Mouse (Mus musculus): ENCODE measurements at regions not wholly inside any gene's neighbourhood (a gene's known extent, or its start where the extent isn't known, plus 50 kb on each side); places are given as distances from the start of the nearest gene placed in this dataset.

DNA sequence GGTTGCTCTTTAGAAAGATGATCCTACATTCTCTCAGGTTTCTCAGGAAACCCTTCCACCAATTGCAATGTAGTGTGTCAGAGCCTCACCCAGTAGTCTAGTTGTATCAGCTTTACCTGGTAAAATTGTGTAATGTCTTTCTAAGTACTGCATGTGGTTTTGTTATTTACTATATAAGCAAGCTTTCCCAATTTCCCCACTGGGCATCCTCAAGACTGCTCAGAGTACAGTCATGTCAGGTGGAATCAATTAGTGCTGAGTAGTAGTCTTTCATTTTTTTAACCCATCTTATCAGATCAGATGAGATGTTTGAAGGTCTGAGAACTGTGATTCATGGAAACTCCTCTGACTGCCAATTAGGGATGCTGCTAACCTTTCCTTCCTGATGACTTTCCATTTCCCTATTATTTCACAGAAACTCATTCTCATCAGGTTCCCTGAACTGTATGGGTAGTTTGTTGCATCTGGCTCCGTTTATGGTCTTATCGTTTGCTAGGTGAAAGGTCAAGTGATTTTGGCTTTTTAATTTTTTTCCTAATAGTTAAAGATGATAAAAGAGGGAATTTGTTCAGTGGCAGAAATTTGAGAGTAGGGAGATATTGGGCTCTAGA is 393.6 kb upstream of the Cobl start:
- TF ChIP-seq CTCF (IDR thresholded peaks at IDR 0.05; ENCODE audit: low read depth, low read length) (no peak), GATA2 (IDR thresholded peaks at IDR 0.05; ENCODE audit: borderline replicate concordance, low read depth, low read length) (no peak), TAL1 (conservative IDR thresholded peaks at IDR 0.05; ENCODE audit: low read depth, low read length) (no peak), GATA1 (IDR thresholded peaks at IDR 0.05; ENCODE audit: borderline replicate concordance, low read length) (no peak), POLR2AphosphoS5 (IDR thresholded peaks at IDR 0.05; ENCODE audit: insufficient replicate concordance, low read depth, low read length) (no peak)
- no peak for DNase-seq (ENCODE audit: low spot score)
- Histone ChIP-seq H3K4me1 (ENCODE audit: insufficient read depth, low read depth, low read length) (no peaks in the 10 kb centered on the region), H3K27me3 (ENCODE audit: insufficient read depth, low read length) (no peaks in the 10 kb centered on the region), H3K9me3 (replicated peaks) (no peaks in the 10 kb centered on the region), H3K4me3 (ENCODE audit: low read depth, low read length) (no peak overlapping the region), H3K36me3 (replicated peaks) (no peaks in the 10 kb centered on the region)
- ATAC-seq (ENCODE audit: extremely low read depth, insufficient number of reproducible peaks, low FRiP score, poor library complexity, severe bottlenecking), result no peak

DNA sequence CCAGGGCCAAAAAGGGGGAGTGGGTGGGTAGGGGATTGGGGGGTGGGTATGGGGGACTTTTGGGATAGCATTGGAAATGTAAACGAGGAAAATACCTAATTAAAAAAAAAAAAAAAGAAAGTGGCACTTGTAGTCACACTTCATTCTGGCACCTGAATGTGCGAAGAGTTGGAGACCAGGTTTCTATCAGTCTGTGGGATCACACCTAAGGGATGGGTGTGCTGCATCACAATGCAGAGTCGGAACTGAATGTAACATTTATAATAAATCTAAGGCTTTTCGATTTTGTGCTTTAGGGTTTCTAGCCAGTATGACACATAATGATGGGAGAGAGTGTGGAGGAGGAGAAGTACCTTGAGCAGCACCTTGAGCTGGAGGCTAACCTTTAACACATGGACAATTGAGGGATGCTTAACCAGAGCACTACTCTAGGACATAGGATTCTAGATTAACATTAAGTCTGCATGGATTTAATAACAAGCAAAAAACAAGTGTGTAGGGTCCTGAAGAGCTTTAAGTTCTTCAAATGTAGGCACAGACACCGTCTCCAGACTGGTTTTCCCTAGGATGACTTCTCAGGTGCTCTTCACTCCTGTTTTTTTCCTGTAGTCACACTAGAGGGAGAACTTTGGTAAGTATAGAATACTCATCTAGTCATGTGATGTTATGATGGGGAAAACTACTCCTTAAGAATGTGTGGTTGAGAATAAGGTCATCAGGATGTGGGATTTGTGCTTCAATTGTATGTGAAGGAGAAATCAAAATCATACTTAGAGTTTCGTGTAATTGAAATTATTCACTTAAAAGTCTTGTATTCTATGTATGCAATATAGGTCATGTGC is 392.8 kb upstream of the Cobl start:
- no peak for TF ChIP-seq GATA1 (IDR thresholded peaks at IDR 0.05; ENCODE audit: borderline replicate concordance, low read length)
- no peak for TF ChIP-seq POLR2AphosphoS5 (IDR thresholded peaks at IDR 0.05; ENCODE audit: insufficient replicate concordance, low read depth, low read length)
- no peak for TF ChIP-seq GATA2 (IDR thresholded peaks at IDR 0.05; ENCODE audit: borderline replicate concordance, low read depth, low read length)
- TF ChIP-seq TAL1 (conservative IDR thresholded peaks at IDR 0.05; ENCODE audit: low read depth, low read length), result no peak
- Histone ChIP-seq H3K36me3 (replicated peaks) (no peaks in the 10 kb centered on the region), H3K4me1 (ENCODE audit: insufficient read depth, low read depth, low read length) (no peaks in the 10 kb centered on the region), H3K27me3 (ENCODE audit: insufficient read depth, low read length) (no peaks in the 10 kb centered on the region), H3K4me3 (ENCODE audit: low read depth, low read length) (no peak overlapping the region), H3K9me3 (replicated peaks) (no peaks in the 10 kb centered on the region)
- DNase-seq (ENCODE audit: low spot score) (no peak), ATAC-seq (ENCODE audit: extremely low read depth, insufficient number of reproducible peaks, low FRiP score, poor library complexity, severe bottlenecking) (no peak)

DNA sequence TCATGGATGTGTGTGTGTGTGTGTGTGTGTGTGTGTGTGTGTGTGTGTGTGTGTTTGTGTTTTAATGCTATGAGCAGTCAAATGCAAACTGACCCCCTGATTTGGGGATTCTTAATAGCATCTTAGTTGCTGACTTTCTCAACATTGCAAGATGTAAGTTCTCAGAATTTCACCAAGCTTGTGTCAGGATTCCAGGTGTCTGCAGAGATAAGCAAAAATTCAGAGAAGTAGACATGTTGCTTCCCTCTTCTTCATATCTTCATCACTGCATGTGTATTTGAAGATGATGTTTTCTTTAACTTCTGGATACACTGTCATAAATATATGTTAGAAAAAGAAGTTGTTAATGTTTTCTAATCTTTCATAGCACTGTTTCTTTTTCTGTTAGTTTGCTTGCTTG is 383.0 kb upstream of the Cobl start:
- TF ChIP-seq POLR2AphosphoS5 (IDR thresholded peaks at IDR 0.05; ENCODE audit: insufficient replicate concordance, low read depth, low read length) (no peak), CTCF (IDR thresholded peaks at IDR 0.05; ENCODE audit: low read depth, low read length) (no peak), GATA1 (IDR thresholded peaks at IDR 0.05; ENCODE audit: borderline replicate concordance, low read length) (no peak), GATA2 (IDR thresholded peaks at IDR 0.05; ENCODE audit: borderline replicate concordance, low read depth, low read length) (no peak), TAL1 (conservative IDR thresholded peaks at IDR 0.05; ENCODE audit: low read depth, low read length) (peak; percentile 62)
- Histone ChIP-seq H3K27me3 (ENCODE audit: insufficient read depth, low read length) (no peaks in the 10 kb centered on the region), H3K36me3 (replicated peaks) (no peaks in the 10 kb centered on the region), H3K4me1 (ENCODE audit: insufficient read depth, low read depth, low read length) (peaks cover 28% of the 10 kb centered on the region), H3K9me3 (replicated peaks) (no peaks in the 10 kb centered on the region), H3K4me3 (ENCODE audit: low read depth, low read length) (no peak overlapping the region)
- ATAC-seq (ENCODE audit: extremely low read depth, insufficient number of reproducible peaks, low FRiP score, poor library complexity, severe bottlenecking) (no peak; the same call in 1 of the 2 replicates), DNase-seq (ENCODE audit: low spot score) (no peak)

DNA sequence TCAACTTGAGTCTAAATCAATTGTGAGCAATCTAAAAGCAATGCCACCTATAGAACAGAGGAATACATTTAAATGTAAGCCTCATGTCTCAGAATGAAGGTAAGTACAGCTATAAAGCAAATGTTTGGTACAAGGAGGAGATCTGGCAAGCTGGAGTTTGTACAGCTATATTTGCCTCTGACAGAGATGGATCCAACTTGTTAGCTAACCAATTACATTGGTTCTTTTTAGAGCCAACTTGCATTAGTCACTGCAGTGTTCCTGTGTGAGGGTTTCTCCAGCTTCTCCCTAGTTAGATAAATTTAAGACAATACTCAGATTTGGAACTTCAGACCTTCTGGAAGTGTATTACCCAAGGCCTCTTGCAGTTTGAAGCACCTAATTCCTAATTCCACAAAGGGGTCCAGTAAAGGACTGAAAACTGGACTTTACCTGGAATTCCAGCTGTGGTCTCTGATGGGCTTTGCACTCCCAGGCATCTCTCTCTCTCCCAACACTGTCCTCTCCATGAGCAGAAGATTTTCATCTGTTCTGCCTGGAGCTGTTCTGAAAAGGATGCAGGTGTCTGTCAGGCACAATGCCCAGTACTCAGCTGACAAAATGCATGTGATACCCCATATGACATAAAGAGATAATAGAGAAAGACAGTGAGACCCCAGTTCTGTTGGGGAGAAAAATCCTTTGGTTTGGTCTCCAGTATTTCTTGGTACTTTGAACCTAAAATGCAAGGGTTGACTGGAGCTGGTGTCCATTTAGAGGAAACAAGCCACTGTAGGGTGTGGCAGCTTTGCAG is 379.1 kb upstream of the Cobl start:
- Histone ChIP-seq H3K4me1 (ENCODE audit: insufficient read depth, low read depth, low read length) (peaks cover 28% of the 10 kb centered on the region), H3K27me3 (ENCODE audit: insufficient read depth, low read length) (no peaks in the 10 kb centered on the region), H3K36me3 (replicated peaks) (no peaks in the 10 kb centered on the region), H3K4me3 (ENCODE audit: low read depth, low read length) (no peak overlapping the region), H3K9me3 (replicated peaks) (no peaks in the 10 kb centered on the region)
- TF ChIP-seq CTCF (IDR thresholded peaks at IDR 0.05; ENCODE audit: low read depth, low read length) (no peak), GATA1 (IDR thresholded peaks at IDR 0.05; ENCODE audit: borderline replicate concordance, low read length) (no peak), TAL1 (conservative IDR thresholded peaks at IDR 0.05; ENCODE audit: low read depth, low read length) (no peak), POLR2AphosphoS5 (IDR thresholded peaks at IDR 0.05; ENCODE audit: insufficient replicate concordance, low read depth, low read length) (no peak), GATA2 (IDR thresholded peaks at IDR 0.05; ENCODE audit: borderline replicate concordance, low read depth, low read length) (no peak)
- DNase-seq (ENCODE audit: low spot score), result no peak
- no peak for ATAC-seq (ENCODE audit: extremely low read depth, insufficient number of reproducible peaks, low FRiP score, poor library complexity, severe bottlenecking)

DNA sequence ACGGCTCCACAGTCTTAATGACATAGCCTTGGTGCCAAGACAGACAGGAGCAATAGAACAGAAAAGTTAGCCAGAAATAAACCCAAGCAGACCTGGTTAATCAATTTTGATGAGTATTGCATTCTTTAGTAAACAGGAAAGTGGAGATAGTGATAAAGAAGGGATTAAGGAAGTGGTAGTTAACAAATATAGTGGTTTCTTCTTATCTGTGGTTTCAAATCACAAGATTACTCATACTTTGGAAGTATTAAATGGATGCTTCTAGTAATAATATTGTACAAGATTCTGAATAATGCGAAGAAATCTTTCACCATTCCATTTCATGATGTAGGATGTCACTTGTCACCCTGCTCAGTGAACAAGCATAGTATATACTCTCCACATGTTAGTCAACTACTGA is 376.6 kb upstream of the Cobl start:
- ATAC-seq (ENCODE audit: extremely low read depth, insufficient number of reproducible peaks, low FRiP score, poor library complexity, severe bottlenecking), result no peak

DNA sequence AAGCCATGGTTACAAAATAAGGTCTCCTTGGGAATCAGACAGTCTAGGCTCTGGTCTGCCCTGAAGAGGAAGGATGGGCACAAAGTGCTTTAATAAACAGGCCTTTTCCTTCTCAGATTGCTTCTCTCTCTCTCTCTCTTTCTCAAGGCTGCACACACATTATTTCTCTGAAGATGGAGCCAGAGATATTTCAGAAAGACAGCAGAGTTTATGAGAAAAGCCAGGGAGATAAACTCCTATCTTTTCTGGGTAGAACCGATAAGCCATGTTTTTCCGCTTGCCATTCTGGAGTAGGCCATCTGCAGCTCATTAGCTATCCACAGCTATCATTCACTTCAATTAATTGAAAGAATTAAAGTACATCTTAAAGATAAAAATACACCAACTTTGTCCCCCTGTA is 373.2 kb upstream of the Cobl start:
- Histone ChIP-seq H3K36me3 (replicated peaks) (no peaks in the 10 kb centered on the region), H3K4me1 (ENCODE audit: insufficient read depth, low read depth, low read length) (peaks cover 14% of the 10 kb centered on the region), H3K27me3 (ENCODE audit: insufficient read depth, low read length) (no peaks in the 10 kb centered on the region), H3K9me3 (replicated peaks) (no peaks in the 10 kb centered on the region), H3K4me3 (ENCODE audit: low read depth, low read length) (no peak overlapping the region)
- no peak for TF ChIP-seq POLR2AphosphoS5 (IDR thresholded peaks at IDR 0.05; ENCODE audit: insufficient replicate concordance, low read depth, low read length)
- TF ChIP-seq GATA1 (IDR thresholded peaks at IDR 0.05; ENCODE audit: borderline replicate concordance, low read length), result no peak
- no peak for TF ChIP-seq TAL1 (conservative IDR thresholded peaks at IDR 0.05; ENCODE audit: low read depth, low read length)
- no peak for TF ChIP-seq GATA2 (IDR thresholded peaks at IDR 0.05; ENCODE audit: borderline replicate concordance, low read depth, low read length)
- TF ChIP-seq CTCF (IDR thresholded peaks at IDR 0.05; ENCODE audit: low read depth, low read length), result no peak
- ATAC-seq (ENCODE audit: extremely low read depth, insufficient number of reproducible peaks, low FRiP score, poor library complexity, severe bottlenecking), result no peak; the same call in 1 of the 2 replicates
- no peak for DNase-seq (ENCODE audit: low spot score)

More for the DNA sequence above, 376.6 kb upstream of the Cobl start:
- H3K9me3 ChIP-seq (replicated peaks), result no peaks in the 10 kb centered on the region
- H3K4me1 ChIP-seq (ENCODE audit: insufficient read depth, low read depth, low read length), result peaks cover 21% of the 10 kb centered on the region
- no peaks in the 10 kb centered on the region for H3K27me3 ChIP-seq (ENCODE audit: insufficient read depth, low read length)
- no peaks in the 10 kb centered on the region for H3K36me3 ChIP-seq (replicated peaks)
- no peak for TF ChIP-seq POLR2AphosphoS5 (IDR thresholded peaks at IDR 0.05; ENCODE audit: insufficient replicate concordance, low read depth, low read length)
- TF ChIP-seq TAL1 (conservative IDR thresholded peaks at IDR 0.05; ENCODE audit: low read depth, low read length), result no peak
- no peak for TF ChIP-seq GATA2 (IDR thresholded peaks at IDR 0.05; ENCODE audit: borderline replicate concordance, low read depth, low read length)
- no peak for DNase-seq (ENCODE audit: low spot score)
- no peak overlapping the region for H3K4me3 ChIP-seq (ENCODE audit: low read depth, low read length)
